Mouse (Mus musculus): ENCODE measurements around the gene Copg2.

- TF ChIP-seq EP300 (IDR thresholded peaks at IDR 0.05; ENCODE audit: insufficient read depth, low read depth, low read length) (no peak), CTCF (IDR thresholded peaks at IDR 0.05; ENCODE audit: low read depth, low read length) (no peak), POLR2A (IDR thresholded peaks at IDR 0.05; ENCODE audit: insufficient read depth, low read length) (no peak)
Observed at GRCm38 (mm10) chr6:30734465-30734864, 162.1 kb downstream of the Copg2 start.

All from ES-Bruce4 (cell line).